Mouse (Mus musculus) 3T3-L1 (cell line): ENCODE results near the gene Prr3.
A peak's percentile ranks its signal among the peaks of the same experiment; 100 is the strongest.
"Not testable (repeated sequence)": the region's sequence is repeated elsewhere in the genome, so short reads cannot be mapped to it uniquely, and the experiment has no call there.

Experiments used
- DNase-seq: peaks from one replicate; pipeline ENCODE4 v3.0.0-alpha.2; 2015; ENCODE audit warnings: low read depth, low spot score

Gene Prr3

DNA sequence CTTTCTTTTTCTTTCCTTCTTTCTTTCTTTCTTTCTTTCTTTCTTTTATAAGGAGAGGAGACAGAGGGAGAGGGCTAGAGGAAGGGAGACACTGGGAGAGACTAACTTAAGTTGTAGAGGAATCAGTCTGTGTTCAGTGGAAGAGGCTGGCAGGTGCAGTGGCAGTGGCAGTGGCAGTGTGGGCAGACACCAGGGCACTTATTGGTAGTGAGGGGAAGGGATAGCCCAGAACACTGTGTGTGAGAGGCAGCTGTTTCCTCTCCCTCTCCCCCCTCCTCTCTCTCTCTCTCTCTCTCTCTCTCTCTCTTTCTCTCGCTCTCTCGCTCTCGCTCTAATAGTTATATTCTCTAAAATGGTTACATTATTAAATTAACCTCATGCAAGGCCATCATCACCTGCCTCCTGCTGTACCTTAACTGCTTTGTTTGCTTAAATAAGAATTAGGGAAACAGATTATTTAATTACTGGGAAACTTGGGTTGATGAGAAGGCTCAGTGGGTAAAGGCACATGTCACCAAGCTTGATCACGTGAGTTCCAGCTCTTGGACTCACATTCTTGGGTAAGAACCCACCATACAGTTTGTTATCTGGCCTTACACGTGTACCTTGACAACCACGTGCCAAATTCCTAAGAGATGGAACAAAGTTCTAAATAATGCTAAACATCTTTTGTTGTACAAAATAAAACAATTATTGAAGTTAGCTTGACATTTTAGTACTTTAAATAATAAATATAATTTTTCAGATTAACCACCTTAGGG is 18.7 kb upstream of the Prr3 start:
- no peak for DNase-seq

DNA sequence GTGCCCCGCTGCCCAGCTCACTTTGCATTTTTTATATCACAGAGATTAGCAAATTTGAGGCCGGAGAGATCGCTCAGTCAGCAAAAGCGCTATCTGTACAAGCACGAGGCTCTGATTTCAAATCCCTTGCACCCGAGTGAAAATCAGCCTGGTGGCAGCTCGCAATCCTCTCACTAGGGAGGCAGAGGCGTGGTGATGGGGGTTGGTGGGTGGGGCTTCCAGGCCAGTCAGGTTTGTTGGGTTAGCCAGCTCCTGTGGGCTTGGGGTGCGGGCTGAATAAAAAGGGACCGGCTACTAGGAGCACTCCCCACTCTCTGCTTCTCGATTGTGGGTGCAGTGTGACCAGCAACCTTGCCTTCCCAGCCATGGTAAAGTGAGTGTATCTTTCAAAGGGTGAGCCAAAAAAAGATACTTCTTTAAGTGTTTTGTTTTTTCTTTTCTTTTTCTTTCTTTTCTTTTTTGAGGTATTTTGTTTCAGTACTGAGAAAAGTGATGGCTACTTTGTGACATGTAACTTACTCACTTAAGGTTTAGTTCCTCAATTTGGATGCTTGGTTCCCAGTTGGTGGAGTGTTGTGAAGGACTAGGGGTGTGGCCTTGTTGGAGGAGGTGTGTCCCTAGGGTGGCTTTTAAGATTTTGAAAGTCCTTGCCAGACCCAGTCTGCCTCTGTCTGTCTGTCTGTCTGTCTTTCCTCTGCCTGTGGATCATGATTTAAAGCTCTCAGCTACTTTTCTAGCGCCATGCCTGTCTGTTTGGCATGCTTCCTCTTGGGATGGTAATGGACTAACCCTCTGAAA is 17.9 kb upstream of the Prr3 start:
- DNase-seq = peak; percentile 66

DNA sequence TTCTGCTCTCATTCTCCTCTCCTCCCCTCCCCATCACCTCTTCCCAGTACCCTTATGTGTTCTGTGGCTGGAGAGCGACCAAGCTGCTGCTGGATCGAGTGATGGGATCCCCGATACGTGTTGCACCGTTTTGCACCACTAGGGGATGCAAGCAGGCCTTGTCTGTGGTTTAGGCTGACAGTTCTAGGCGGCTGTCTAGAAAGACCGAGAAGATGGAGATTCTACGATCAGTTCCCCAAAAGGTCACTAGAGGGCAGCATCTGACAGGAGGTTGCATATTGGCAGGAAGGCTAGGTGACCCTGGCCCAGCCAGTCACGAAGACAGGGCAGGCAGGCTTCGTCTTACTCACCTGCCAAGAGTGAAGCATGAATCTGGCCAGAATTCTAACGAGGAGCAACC is 16.9 kb upstream of the Prr3 start:
- peak; percentile 100 for DNase-seq

DNA sequence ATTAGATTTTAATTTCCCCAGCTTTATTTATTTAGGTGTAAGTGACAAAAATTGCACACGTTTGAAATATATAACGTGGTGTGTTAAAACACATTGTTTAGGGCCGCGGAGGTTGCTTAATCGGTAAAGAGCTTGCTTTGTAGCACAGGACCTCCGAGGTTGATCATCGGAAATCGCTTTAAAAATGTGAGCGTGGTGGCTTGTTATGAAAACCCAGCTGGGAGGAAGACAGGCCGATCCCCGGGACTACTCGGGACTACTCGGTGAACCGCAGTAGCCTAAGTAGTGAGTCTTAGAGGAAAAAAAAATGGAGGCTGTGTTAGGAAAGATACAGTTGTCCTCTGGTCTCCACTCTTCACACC is 14.8 kb upstream of the Prr3 start:
- DNase-seq = peak; percentile 46

DNA sequence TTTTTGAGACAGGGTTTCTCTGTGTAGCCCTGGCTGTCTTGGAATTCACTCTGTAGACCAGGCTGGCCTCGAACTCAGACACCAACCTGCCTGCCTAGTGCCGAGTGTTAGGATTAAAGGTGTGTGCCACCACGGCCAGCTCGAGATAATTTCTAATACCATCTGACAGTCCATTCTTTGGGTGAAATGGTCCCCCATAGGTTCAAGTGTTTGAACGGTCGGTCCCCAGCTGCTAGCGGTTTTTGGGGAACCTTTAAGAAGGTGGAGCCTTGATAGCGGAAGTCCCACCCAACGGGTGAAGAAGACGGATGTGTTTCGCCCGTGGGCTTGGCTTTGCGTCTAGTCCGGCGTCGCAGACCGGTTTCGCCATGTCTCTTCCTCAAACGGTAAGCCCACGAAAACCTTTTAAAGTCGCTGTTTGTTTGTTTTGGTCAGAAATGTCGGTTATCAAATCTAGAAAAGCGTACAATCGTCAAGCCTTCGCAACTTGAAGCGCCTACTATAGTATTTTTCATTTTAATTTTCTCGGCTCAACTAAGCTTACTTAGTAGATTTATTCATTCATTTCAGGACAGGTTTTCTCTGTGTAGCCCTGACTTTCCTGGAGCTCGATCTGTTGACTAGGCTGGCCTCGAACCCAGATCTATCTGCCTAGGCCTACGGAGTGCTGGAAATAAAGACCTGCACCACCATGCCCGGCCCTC is 14.3 kb upstream of the Prr3 start:
- DNase-seq = peak; percentile 93

DNA sequence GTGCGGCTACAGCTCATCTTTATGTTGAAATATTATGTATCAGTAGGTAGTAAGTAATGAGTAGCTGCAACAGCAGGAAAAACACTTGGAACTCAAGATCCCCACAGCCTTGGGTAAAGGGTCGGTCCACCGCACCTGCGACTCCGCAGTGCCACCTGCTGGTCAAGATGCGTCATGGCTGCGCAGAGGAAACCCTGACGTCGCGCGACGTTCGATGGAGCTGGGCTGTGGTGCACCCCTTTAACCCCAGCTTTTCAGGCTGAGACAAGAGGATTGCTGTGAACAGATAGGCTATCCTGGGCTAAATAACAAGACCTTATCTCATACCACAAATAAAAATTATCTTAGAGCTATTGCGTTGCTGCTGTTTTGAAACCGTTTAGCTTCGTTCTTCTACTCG is 13.6 kb upstream of the Prr3 start:
- DNase-seq = peak; percentile 87

DNA sequence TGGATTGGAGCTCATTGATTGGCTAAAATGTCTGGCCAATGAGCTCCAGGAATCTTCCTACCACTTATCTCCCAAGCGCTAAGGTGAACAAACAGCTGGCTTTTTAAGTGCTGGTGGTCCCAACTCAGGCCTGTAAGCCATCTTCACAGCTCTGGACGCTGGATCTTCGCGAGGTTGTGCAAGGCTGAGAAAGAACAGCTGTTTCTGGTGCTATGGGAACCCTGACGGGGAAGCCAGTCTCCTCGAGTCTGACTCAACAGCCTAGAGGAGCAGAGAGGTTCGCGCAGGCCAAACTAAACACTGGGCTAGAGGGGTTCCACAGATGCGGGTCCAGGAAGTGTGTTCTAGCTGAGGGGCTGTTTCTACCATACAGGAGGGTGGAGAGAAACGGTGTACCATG is 11.7 kb upstream of the Prr3 start:
- DNase-seq = no peak

DNA sequence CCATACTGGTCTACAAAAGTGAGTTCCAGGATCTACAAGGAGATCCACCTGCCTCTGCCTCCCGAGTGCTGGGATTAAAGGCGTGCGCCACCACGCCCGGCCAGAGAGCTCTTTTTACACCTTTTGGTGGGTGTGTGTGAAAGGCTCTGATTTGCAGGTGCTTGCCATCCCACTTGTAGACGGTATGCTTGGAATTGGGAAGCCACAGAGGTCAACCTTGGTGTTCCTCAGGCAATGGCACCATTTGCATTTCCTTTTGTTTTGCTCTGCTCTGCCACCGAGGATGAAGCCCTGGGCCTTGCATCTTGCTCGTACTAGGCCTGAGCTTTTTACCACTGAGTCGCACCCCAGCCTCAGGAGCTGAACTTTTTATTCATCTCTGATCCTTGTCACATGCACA is 1.7 kb upstream of the Prr3 start:
- DNase-seq = no peak

DNA sequence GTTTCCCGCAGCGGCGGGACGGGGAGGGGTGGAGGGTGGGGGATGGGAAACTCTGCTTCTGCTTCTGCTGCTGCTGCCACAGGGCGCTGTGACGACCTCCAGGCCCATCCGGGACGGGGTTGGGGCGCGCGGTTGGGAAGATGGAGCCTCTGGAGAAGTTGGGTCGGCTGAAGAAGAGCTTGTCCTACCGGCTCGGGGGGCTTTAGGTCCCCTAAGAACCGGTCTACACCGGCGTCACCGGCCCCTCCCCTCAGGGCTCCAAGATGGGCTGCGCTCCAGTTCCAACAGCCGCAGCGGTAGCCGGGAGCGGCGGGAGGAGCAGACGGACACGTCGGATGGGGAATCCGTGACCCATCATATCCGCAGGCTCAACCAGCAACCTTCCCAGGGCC is 323 bp upstream of the Prr3 start:
- peak; percentile 68 for DNase-seq

DNA sequence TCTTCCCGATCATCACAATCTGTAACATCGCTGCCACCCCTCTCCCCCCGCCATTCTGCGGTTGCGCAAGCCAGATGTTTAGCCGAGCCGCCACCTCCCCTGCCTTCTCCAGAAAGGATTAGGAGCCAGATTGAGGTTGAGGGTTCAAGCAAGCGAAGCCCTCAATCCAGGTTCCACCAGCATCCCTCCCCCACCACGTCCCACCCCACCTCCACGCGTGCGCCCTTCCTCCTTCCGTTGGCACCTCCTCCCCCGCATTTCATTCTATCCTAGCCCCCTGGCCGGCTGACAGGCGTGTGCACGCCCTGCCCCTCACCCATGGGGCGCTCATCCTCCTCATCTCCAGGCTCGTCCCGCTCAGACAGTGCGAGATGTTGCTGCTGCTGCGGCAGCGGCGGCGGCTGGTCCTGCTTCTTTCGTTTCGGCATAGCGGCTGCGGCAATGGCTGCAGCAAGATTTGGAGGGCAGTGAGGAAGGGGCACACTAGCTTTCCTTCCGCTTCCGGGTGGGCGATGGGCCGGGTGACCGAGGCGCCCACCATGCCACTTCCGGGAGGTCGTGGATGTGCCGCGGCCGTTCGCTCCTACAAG is 1.1 kb downstream of the Prr3 start:
- DNase-seq = no peak

DNA sequence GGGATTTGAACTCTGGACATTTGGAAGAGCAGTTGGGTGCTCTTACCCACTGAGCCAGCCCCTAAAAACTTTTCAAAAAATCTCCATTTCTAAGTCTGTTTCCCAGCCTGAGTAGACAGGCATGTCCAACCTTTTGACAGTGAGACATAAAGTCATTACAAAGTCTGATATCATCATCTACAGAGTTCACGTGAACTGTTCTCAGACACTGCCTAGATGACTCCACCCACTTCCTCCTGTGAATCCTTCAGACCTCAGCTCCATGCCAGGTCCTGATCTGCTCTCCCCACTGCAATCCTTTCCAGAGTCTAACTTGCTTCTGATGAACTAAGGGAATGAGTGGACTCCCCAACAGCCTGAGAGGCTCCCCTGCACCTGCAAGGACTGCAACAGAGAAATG is 7.9 kb downstream of the Prr3 start:
- peak; percentile 33 for DNase-seq

DNA sequence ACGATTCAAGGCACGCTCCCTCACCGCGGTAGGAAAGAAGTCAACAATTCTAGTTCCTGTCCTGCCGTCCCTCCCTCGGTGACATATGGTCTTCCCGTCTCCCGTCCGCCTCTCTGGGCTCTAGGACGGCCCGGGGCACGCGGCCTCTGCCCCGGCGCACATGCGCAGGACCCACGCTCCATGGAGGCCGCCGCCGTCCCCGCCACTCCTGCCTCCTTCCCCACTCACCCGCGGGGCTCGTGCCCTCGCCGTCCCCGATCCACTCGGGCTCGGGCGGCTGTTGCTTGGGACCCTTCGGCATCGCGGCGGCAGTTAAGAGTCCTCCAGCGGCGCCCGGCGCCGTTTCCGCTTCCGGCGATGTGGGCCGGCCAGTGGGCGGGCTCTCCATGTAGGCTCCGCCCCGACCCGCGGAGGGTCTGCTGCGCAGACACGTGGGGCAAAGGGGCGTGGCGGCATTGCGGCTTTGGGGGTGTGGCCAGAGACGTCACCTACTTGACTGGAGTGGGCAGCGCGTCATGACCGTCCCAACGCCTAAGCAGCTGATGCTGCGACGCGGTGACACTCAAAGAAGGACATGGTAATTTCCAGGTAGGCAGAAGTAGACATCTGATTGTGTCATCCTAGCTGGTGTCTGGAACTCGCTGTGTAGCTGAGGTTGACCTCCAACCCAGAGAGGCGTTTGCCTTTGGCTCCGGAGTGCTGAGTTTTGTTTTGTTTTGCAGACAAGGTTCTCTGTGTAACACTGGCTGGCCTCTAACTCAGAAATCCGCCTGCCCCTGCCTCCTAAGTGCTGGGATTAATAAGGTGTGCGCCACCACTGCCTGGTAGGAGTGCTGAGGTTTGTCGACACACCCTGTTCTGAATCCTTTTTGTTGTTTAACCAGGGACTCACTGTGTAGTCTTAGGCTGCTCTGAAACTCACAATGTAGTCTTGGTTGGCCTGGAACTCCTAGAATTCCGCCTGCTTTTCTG is 10.3 kb downstream of the Prr3 start, which contains the start of gene Abcf1:
TSS of gene Abcf1 (minus strand) at position 344 of the 972 bp plus-strand sequence.
- DNase-seq = peak; percentile 96

DNA sequence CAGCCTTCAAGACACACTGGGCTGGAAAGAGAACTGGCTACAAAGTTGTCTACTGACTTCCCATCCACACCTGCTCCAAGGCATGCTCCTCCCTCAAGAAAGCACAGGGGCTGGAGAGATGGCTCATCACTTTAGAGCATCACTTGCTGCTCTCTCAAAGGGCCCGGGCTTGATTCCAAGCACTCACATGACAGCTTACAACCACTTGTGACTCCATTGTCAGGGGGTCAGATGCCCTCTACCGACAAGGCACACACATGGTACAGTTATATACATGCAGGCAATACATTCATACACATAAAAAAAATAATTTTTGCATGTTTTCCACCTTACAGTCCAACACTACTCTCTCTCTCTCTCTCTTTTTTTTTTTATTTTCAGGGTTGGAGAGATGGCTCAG is 12.4 kb downstream of the Prr3 start:
- DNase-seq = no peak

DNA sequence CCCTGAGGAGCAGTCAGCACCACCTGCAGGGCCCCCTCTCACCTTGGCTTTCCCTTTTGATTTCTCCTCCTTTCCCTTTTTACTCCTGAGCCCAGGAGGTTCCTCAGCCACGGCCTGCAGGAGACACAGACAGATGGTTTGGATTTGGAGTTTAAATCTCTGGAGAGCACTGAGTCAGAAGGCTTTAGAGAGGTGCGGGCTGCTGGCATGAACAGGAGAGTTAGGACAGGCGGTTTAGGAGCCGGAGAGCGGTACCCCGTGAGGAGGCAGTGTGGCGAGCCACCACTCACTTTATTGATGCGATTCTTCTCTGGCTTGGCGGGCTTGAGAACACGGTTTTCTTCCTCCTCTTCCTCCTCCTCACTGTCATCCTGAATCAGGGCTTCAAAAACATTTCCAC is 16.8 kb downstream of the Prr3 start:
- DNase-seq = peak; percentile 61

DNA sequence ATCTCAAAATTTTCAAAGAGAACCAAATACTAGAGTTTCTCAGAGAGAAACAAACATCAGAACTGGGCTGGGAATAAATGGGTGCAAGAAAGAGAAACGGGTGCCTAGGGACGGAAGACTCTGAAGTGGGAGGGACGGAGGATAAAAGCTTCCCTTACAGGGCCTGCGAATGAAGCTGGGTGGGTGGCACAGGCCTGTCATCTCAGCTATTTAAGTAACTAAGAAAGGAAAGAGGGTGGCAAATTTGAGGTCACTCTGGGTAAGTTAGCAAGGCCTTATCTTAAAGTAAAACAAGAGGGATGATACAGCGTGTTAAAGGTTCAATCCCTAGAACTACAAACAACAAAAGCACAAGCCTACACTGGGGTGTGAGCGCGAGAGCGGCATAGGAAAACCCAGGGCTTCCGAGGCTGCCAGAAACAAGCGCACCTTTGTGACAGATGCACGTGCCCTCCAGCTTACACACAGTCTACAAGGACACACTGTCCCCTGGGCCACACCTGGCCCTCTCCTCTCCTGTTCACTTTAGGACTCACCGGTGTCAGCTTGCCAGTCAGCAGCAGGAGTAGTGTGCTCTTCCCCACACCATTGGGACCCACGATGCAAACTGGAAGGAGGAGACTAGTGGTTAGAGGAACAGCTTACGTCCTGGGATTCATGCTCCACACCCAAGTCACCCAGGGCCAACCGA is 21.4 kb downstream of the Prr3 start:
- no peak for DNase-seq

DNA sequence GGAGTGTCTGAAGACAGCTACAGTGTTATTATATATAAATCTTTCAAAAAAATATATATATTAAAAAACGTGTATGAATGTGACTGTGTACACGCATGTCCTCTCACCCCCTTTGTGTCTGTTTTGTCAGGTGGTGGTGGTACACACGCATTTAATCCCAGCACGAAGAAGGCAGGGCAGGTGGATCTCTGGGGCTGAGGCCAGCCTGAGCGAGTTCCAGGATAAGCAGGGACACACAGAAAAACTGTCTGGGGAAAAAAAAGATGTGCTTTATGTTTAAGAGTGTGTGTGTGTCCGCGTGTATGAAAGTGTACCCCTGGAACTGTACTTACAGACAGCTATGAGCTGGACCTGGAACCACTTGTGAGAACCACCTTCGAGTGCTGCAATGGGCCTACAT is 25.4 kb downstream of the Prr3 start:
- no peak for DNase-seq

DNA sequence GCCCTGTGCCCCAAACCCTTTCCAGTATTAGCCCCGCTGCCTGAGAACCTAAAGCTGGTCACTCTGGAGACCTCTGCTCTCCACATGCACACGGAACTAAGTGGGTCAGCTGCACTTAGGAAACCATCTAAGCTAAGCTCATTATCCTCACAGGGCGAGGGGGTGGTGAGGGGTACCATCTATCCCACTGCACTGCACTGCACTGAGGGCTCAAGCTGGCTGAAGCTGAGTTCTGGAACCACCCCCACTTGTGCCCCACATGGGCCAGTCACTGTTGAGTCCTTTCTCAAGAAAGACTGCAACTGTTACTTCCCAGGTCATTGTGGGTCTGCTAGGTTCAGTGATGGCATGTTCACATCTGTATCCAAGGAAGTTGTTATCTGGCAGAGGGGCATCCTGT is 27.5 kb downstream of the Prr3 start:
- not testable (repeated sequence) for DNase-seq

DNA sequence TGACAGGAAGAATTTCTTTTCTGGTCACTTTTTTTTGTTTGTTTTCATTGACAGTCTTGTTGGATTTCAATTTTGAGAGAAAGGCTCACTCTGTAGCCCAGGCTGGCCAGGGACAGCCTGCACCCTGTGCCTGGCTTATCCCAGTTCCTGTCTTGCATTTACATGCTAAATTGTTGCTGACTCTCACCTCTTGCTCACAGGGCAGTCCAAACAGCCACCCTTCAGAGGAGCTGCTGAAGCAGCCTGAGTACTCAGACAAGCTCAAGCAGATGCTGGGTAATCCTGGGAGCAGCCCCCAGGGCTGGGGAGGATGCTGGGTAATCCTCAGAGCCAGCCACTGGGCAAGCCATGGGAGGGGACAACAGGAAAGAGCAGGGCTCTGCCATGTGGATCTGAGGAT is 29.1 kb downstream of the Prr3 start:
- not testable (repeated sequence) for DNase-seq

DNA sequence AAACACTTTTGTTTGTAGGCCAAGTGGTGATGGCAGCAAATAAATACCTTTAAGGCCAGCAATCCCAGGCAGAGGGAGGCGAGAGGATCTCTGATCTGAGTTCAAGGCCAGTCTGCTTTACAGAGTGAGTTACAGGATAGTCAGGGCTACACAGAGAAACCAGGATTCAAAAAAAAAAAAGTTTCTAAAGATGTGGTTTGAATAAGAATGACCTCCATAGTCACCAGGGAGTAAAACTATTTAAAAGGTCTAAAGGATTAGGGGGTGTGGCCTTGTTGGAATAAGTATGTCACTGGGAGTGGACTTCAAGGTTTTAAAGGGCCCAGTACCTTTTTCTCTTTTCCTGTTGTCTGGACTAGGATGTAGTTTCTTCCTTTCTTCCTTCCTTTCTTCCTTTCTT is 40.1 kb downstream of the Prr3 start:
- peak; percentile 65 for DNase-seq

DNA sequence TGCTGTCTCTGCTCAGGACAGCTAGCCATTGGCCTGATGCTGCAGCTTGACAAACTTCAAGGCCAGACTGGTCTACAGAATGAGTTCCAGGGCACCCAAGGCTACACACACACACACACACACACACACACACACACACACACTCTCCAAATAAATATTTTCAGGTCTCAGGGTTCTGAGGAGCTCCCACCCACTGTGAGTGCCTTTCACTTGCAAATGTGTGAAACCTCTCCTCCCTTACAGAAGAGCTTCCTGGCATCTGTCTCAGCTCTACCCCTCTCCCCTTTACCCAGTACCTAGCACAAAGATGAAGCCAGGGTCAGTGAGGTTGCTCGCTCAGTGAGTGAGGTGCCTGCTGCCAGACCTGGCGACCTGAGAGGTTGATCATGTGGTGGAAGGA is 40.9 kb downstream of the Prr3 start:
- no peak for DNase-seq
